Mouse (Mus musculus): ENCODE results near the gene 2610044O15Rik8.
A peak's percentile ranks its signal among the peaks of the same experiment; 100 is the strongest.

Gene 2610044O15Rik8

DNA sequence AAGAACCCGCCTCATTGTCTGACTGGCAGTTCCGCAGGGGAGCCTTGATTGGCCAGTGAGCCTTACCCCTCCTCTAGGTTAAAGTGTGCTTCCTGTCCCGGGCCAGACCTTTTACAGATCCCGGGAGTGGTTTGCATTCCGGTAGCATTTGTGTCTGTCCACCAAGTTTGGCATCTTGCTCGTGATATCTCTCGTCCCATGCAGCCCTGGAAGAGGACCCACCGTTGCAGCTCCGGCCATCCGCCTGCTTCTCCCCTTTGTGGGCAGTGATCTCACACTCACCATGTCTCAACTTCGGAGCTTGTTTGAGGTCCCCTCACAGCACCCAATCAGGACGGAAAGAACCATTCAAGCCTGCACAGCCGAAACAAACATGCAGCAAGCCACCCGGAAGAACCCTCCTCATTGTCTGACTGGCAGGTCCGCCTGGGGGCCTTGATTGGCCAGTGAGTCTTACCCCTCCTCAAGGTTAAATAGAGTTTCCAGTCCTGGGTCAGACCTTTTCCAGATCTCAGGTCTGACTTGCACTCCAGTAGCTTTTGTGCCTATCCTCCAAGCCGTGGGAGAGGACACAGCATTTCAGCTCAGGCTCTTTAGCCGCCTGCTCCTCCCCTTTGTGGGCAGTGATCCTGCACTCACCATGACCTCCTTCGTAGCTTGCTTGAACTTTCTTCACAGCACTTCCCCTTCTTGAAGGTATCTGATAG is at the start of gene 2610044O15Rik8:
TSS of gene 2610044O15Rik8 (minus strand) at position 380 of the 707 bp plus-strand sequence.
- peak; percentile 91 for DNase-seq (ENCODE audit: low read depth, low spot score)

DNA sequence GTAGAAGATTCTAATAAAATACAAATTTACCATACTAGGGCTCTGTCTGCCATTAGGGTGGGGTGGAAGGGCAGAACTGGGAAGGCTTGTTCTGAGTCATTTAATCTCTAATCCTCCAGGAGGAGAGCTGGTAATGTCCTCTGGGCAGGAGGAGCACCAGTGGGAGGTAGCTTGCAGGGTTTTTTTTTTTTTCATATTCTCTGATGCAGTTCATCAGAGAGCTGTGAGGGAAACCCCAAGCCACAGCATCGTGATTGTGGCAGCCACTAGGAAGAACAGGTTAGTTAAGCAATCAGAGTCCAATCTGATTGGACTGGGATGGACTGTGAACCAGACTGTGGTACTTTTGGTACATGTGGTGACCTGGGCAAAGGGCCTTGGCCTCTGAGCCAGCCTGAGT is 31.7 kb upstream of the 2610044O15Rik8 start:
- DNase-seq (ENCODE audit: low read depth, low spot score) = no peak

DNA sequence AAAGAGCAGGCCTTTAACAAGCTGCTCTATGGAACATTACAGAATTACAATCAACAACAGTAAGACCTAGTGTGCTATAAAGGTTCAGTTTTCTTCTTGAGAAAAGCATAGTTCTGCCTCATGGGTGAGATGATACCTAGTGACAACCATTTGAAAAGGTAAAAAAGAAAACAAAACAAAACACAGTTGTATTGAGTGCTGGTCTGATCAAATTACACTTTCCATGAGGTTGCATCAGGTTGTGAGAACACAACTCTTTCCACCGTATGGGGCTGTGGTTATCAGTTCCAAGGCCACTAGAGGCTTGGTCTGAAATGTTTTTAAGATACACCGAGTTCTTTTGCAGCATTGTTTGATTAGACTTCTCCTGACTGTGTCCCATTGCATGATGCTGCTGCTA is 30.1 kb upstream of the 2610044O15Rik8 start:
- no peak for DNase-seq (ENCODE audit: low read depth, low spot score)

DNA sequence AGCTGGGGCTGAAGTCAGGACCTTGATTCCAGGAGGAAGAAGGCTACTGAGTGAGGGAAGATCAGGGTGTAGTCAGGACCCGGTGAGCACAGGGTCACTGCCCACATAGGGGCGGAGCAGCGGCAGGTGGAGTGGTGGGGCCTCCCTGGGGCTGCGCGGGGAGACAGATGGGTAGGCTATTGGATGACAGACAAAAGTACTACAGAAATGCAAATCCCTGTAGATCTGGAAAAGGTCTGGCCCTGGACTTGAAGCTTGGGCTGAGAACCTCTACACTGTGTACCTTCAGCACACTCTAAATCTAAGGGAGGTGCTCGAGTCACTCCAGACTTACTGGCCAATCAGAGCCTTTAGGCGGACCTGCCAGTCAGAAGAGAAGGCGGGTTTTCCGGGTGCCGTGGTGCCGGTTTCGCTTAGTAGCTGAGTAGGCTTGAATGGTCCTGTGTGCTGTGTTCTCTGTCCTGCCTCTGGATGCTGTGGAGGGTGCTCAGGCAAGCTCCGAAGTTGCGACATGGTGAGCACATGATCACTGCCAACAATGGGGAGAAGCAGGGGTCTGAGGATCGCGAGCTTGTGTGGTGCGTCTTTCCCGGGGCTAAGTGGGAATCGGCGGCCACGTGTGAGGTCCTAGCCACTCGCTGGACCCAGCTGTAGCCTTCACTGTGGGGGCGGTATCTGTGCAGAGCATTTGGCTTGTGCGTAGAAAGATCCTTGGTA is 29.2 kb upstream of the 2610044O15Rik8 start:
- peak; percentile 78 for DNase-seq (ENCODE audit: low read depth, low spot score)

DNA sequence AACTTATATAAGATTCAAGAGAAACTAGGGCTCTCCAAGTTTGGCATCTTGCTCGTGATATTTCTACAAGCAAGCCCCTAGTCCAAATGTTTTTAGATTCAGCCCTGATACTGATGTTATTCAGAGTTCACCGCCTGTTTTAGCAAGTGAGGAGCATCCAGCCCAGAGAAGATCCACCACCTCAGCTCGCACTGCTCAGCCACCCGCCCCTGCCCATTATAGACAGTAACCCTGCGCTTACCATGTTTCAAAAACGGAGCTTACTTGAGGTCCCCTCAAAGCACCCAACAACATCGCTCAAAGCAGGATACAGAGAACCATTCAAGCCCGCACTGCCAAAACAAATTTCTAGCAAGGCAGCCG is 561 bp downstream of the 2610044O15Rik8 start:
- no peak for DNase-seq (ENCODE audit: low read depth, low spot score)

Data from ZHBTc4 (cell line).